Mouse (Mus musculus): ENCODE data around the gene Gm14214. TPM values are rescaled to one million over a fixed set of nuclear protein-coding genes. Genes with fewer than 3 reads are reported as not detected.
A peak's percentile ranks its signal among the peaks of the same experiment; 100 is the strongest.

Gm14214 gene
- polyA plus RNA-seq, 1 experiment from 2014 or later = not detected

- Histone ChIP-seq H3K4me1 (ENCODE audit: control insufficient read depth, insufficient read depth, low read length) (no peaks in the 10 kb centered on the region), H3K36me3 (ENCODE audit: control insufficient read depth, insufficient read depth, low read length) (no peaks in the 10 kb centered on the region), H3K27me3 (ENCODE audit: control insufficient read depth, insufficient read depth, low read length) (no peaks in the 10 kb centered on the region), H3K27ac (replicated peaks; ENCODE audit: low read depth, low read length) (no peak overlapping the region), H3K4me3 (ENCODE audit: low read depth, low read length) (no peak overlapping the region), H3K4me2 (ENCODE audit: low read depth, severe bottlenecking) (no peak overlapping the region), H3K9me3 (ENCODE audit: control insufficient read depth, low read length) (peaks cover 5% of the 10 kb centered on the region; the same call in 1 of the 2 replicates), H3K9ac (ENCODE audit: low read length) (no peak overlapping the region)
- no peak for ATAC-seq (ENCODE audit: insufficient number of reproducible peaks, low FRiP score, low TSS enrichment, low read depth)
- no peak for DNase-seq (ENCODE audit: low spot score)
- WGBS = 82% methylated on average over 9 of the region's 9 CpGs
Observed at GRCm38 (mm10) chr2:154764828-154765497, 4.9 kb downstream of the Gm14214 start.

- 79% methylated on average over 3 of the region's 3 CpGs for WGBS
- Histone ChIP-seq H3K27me3 (ENCODE audit: control insufficient read depth, insufficient read depth, low read length) (no peaks in the 10 kb centered on the region), H3K4me1 (ENCODE audit: control insufficient read depth, insufficient read depth, low read length) (no peaks in the 10 kb centered on the region), H3K36me3 (ENCODE audit: control insufficient read depth, insufficient read depth, low read length) (no peaks in the 10 kb centered on the region), H3K4me3 (ENCODE audit: low read depth, low read length) (no peak overlapping the region), H3K27ac (replicated peaks; ENCODE audit: low read depth, low read length) (no peak overlapping the region), H3K4me2 (ENCODE audit: low read depth, severe bottlenecking) (no peak overlapping the region), H3K9ac (ENCODE audit: low read length) (no peak overlapping the region), H3K9me3 (ENCODE audit: control insufficient read depth, low read length) (peaks cover 5% of the 10 kb centered on the region; the same call in 1 of the 2 replicates)
- DNase-seq (ENCODE audit: low spot score) (no peak), ATAC-seq (ENCODE audit: insufficient number of reproducible peaks, low FRiP score, low TSS enrichment, low read depth) (no peak)
Observed at GRCm38 (mm10) chr2:154763226-154763625, 6.6 kb downstream of the Gm14214 start.

DNA sequence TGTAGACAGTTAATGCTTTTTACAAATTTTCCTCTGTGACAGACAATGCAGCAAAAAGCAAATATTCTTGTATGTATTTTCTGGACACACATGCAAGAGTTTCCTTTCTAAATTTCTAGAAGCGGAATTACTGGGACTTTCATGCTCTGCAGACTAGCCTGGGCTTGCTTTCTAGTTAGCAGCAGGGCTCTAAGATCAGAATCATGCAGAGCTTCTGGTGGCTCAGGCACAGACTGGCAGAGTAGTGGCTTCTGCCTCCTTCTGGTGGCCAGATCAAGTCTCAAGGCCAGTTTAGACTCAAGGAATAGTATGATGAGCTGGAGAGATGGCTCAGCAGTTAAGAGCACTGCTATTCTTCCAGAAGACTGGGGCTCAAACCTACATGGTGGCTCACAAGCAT lies 11.4 kb downstream of the Gm14214 start:
- Histone ChIP-seq H3K9ac (ENCODE audit: low read length) (no peak overlapping the region), H3K27me3 (ENCODE audit: control insufficient read depth, insufficient read depth, low read length) (no peaks in the 10 kb centered on the region), H3K4me3 (ENCODE audit: low read depth, low read length) (no peak overlapping the region), H3K4me2 (ENCODE audit: low read depth, severe bottlenecking) (no peak overlapping the region), H3K9me3 (ENCODE audit: control insufficient read depth, low read length) (peaks cover 5% of the 10 kb centered on the region; the same call in 1 of the 2 replicates), H3K27ac (replicated peaks; ENCODE audit: low read depth, low read length) (no peak overlapping the region), H3K36me3 (ENCODE audit: control insufficient read depth, insufficient read depth, low read length) (no peaks in the 10 kb centered on the region), H3K4me1 (ENCODE audit: control insufficient read depth, insufficient read depth, low read length) (no peaks in the 10 kb centered on the region)
- no peak for DNase-seq (ENCODE audit: low spot score)
- no peak for ATAC-seq (ENCODE audit: insufficient number of reproducible peaks, low FRiP score, low TSS enrichment, low read depth)
- WGBS = 91% methylated on average over 1 of the region's 1 CpGs

DNA sequence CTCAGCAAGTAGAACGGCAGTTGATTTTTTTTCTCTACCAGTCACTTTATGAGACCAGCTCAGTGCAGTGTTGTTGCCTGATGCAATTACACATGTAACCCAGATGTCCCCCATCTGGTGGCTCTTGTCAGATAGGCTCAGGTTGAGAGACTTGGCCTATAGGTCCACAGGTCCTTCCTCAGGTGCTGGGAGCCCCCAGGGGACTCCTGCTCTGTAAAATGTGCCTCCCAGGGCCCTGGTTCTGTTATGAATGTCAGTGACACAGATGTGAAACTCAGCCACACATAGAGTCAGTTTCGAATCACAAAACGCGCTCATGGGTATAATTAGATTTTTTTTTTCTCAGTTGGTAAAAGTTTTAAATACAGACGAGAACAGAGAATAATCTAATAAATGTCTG lies 12.1 kb downstream of the Gm14214 start:
- WGBS = 73% methylated on average over 5 of the region's 5 CpGs
- no peak overlapping the region for H3K4me2 ChIP-seq (ENCODE audit: low read depth, severe bottlenecking)
- no peak overlapping the region for H3K9ac ChIP-seq (ENCODE audit: low read length)
- ATAC-seq (ENCODE audit: insufficient number of reproducible peaks, low FRiP score, low TSS enrichment, low read depth) (no peak), DNase-seq (ENCODE audit: low spot score) (no peak)
- no peak overlapping the region for H3K4me3 ChIP-seq (ENCODE audit: low read depth, low read length)
- H3K4me1 ChIP-seq (ENCODE audit: control insufficient read depth, insufficient read depth, low read length) = no peaks in the 10 kb centered on the region
- no peak overlapping the region for H3K27ac ChIP-seq (replicated peaks; ENCODE audit: low read depth, low read length)
- H3K9me3 ChIP-seq (ENCODE audit: control insufficient read depth, low read length) = peaks cover 5% of the 10 kb centered on the region; the same call in 1 of the 2 replicates
- H3K27me3 ChIP-seq (ENCODE audit: control insufficient read depth, insufficient read depth, low read length) = no peaks in the 10 kb centered on the region
- H3K36me3 ChIP-seq (ENCODE audit: control insufficient read depth, insufficient read depth, low read length) = no peaks in the 10 kb centered on the region

DNA sequence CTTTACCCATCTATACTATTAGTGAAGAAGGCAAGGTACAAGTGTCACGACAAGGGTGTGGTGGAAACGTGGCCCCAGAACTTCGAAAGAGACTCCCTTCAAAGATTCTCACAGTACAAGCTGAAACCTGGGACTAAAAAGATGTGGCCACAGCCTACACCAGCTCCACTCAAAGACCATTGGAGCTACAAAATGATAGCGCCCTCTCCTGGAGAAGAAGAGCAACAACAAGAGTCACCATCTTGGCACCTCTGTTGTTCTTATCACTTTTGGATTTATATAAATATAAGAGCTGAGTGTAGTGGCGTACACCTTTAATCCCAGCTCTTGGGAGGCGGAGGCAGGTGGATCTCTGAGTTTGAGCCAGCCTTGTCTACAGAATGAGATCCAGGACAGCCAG lies 14.0 kb downstream of the Gm14214 start:
- Histone ChIP-seq H3K27ac (replicated peaks; ENCODE audit: low read depth, low read length) (no peak overlapping the region), H3K9me3 (ENCODE audit: control insufficient read depth, low read length) (peaks cover 3% of the 10 kb centered on the region; the same call in 1 of the 2 replicates), H3K4me1 (ENCODE audit: control insufficient read depth, insufficient read depth, low read length) (no peaks in the 10 kb centered on the region), H3K27me3 (ENCODE audit: control insufficient read depth, insufficient read depth, low read length) (no peaks in the 10 kb centered on the region), H3K4me2 (ENCODE audit: low read depth, severe bottlenecking) (no peak overlapping the region), H3K4me3 (ENCODE audit: low read depth, low read length) (no peak overlapping the region), H3K9ac (ENCODE audit: low read length) (no peak overlapping the region), H3K36me3 (ENCODE audit: control insufficient read depth, insufficient read depth, low read length) (no peaks in the 10 kb centered on the region)
- ATAC-seq (ENCODE audit: insufficient number of reproducible peaks, low FRiP score, low TSS enrichment, low read depth) (no peak), DNase-seq (ENCODE audit: low spot score) (no peak)
- 56% methylated on average over 6 of the region's 6 CpGs for WGBS

DNA sequence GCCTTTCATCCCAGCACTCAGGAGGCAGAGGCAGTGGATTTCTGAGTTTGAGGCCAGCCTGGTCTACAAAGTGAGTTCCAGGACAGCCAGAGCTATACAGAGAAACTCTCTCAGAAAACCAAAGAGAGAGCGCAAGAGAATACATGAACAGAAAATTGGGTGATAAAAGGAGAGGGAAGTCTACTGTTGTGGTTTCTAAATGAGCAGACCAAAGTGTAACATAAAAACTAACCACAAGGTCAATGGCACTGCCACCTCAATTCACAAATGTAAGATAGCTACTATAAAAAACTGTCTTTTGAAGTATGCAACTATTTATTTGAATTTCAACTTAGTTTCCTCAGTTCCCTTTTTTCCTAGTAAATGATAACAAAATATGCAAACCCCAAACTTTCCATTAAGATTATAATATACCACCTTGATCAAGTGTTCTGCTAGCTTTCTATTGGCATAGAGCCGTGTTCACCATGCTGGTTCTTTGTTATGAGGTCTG lies 15.7 kb downstream of the Gm14214 start:
- no peak for ATAC-seq (ENCODE audit: insufficient number of reproducible peaks, low FRiP score, low TSS enrichment, low read depth)
- WGBS = 92% methylated on average over 2 of the region's 2 CpGs

GRCm38 (mm10) chr2:154751924-154752323 lies 17.9 kb downstream of the Gm14214 start:
- Histone ChIP-seq H3K9me3 (ENCODE audit: control insufficient read depth, low read length) (no peaks in the 10 kb centered on the region), H3K27me3 (ENCODE audit: control insufficient read depth, insufficient read depth, low read length) (no peaks in the 10 kb centered on the region), H3K9ac (ENCODE audit: low read length) (no peak overlapping the region), H3K4me1 (ENCODE audit: control insufficient read depth, insufficient read depth, low read length) (peaks cover 4% of the 10 kb centered on the region; the same call in 1 of the 2 replicates), H3K4me3 (ENCODE audit: low read depth, low read length) (no peak overlapping the region), H3K27ac (replicated peaks; ENCODE audit: low read depth, low read length) (no peak overlapping the region), H3K36me3 (ENCODE audit: control insufficient read depth, insufficient read depth, low read length) (no peaks in the 10 kb centered on the region), H3K4me2 (ENCODE audit: low read depth, severe bottlenecking) (no peak overlapping the region)
- 69% methylated on average over 8 of the region's 8 CpGs for WGBS
- DNase-seq (ENCODE audit: low spot score) (no peak), ATAC-seq (ENCODE audit: insufficient number of reproducible peaks, low FRiP score, low TSS enrichment, low read depth) (no peak)

More for the DNA sequence above, 15.7 kb downstream of the Gm14214 start:
- H3K4me2 ChIP-seq (ENCODE audit: low read depth, severe bottlenecking) = no peak overlapping the region
- H3K27ac ChIP-seq (replicated peaks; ENCODE audit: low read depth, low read length) = no peak overlapping the region
- H3K4me1 ChIP-seq (ENCODE audit: control insufficient read depth, insufficient read depth, low read length) = peaks cover 4% of the 10 kb centered on the region; the same call in 1 of the 2 replicates
- H3K4me3 ChIP-seq (ENCODE audit: low read depth, low read length) = no peak overlapping the region
- no peak for DNase-seq (ENCODE audit: low spot score)
- H3K9ac ChIP-seq (ENCODE audit: low read length) = no peak overlapping the region
- no peaks in the 10 kb centered on the region for H3K36me3 ChIP-seq (ENCODE audit: control insufficient read depth, insufficient read depth, low read length)
- H3K9me3 ChIP-seq (ENCODE audit: control insufficient read depth, low read length) = no peaks in the 10 kb centered on the region
- no peaks in the 10 kb centered on the region for H3K27me3 ChIP-seq (ENCODE audit: control insufficient read depth, insufficient read depth, low read length)

DNA sequence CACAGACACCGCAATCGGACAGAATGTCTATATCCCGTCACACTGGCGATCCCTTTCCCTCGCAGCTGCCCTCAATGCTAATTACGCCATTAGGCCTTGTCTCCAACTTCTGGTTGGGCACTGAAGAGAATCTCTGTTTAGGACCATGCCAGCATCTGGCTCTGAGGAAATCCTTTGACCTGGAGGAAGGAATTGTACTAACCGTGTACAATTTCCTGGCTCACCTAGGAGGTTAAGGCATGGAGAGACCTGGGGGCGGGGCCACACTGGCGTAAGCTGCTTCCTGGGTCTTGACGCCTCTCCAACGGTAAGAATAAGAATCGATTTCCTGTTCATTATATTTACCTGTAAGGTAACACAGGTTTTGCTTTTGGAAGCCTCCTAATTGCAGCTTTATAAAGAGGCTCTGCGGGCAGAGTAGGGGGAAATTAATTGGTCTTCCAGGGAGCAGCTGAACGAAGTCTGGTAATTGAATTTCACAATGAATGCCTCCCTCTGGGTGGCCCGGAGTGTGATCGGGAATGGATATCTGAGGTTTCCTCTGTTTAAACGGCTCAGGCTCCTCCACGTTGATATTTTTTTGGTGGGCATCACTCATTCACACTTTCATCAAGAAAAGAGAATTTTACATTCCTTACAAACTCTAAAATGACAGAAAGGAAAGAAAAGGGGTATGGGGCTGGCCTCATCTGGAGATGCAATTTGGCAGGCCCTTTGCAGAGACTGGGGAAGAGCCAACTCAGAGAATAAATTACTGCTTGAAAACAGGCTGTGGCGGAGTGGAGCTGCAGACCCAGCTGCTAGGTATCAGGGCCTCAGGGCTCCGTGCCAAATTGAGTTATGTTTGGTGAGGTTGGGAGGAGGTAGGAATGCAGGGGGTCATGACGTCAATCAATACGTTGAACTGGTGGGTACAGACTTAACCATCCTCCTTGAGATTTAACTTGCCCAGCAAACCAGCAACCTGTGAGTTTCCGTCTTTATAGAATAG lies 20.5 kb downstream of the Gm14214 start:
- H3K9ac ChIP-seq (ENCODE audit: low read length) = no peak overlapping the region
- WGBS = 53% methylated on average over 23 of the region's 23 CpGs
- H3K4me3 ChIP-seq (ENCODE audit: low read depth, low read length) = no peak overlapping the region
- H3K4me1 ChIP-seq (ENCODE audit: control insufficient read depth, insufficient read depth, low read length) = peaks cover 4% of the 10 kb centered on the region; the same call in 1 of the 2 replicates
- H3K9me3 ChIP-seq (ENCODE audit: control insufficient read depth, low read length) = no peaks in the 10 kb centered on the region
- no peaks in the 10 kb centered on the region for H3K27me3 ChIP-seq (ENCODE audit: control insufficient read depth, insufficient read depth, low read length)
- no peaks in the 10 kb centered on the region for H3K36me3 ChIP-seq (ENCODE audit: control insufficient read depth, insufficient read depth, low read length)
- ATAC-seq (ENCODE audit: insufficient number of reproducible peaks, low FRiP score, low TSS enrichment, low read depth) = no peak
- no peak overlapping the region for H3K27ac ChIP-seq (replicated peaks; ENCODE audit: low read depth, low read length)
- H3K4me2 ChIP-seq (ENCODE audit: low read depth, severe bottlenecking) = no peak overlapping the region
- DNase-seq (ENCODE audit: low spot score) = peak; percentile 52

All from limb, embryonic 11.5 days (tissue).